Comparison of ENCODE assay signal across 8 mouse cellular contexts in the genomic region with DNA sequence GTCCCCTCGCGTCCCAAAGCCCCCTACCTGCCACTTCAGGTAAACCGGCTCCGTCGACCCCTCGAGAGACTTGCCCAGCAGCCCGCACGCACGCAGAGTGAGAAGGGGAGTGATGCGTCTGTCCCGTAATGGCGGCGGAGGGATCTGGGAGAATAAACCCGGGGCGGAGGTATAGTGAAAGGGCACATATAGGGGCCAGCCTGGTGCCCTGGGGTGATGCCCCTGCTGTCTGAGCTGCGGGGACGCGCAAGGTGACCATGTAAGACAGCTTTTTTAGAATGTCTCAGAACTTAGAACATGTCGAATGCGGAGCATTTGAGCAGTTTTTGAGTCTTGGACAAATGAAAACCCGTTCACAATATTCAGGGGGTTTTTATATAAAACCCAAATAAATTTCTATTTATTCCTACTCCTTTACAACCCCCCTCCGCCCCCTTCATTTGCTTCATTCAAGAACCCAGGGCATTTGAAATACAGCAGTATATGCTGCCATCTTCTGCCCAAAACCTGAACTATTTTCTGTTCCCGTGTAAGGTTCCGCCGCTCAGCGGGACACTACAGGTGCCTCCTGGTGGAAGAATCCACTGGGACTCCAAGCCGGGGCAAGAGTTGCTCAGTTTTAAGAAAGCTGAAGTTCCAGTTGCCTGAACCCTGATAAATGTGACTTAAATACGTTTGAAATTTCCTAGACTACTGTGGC. TPM values are rescaled to one million over a fixed set of nuclear protein-coding genes. Genes with fewer than 3 reads are reported as not detected.
DNase-seq lines count a peak whose midpoint lies in the region; ATAC-seq and TF ChIP-seq lines count a peak whose summit lies in the region.

A gene (minus strand): TSS at position 250 of the 700 bp plus-strand sequence.

- H3K27me3 ChIP-seq in heart, embryonic 14.5 days (ENCODE audit: control insufficient read depth, insufficient read depth, low read length), result no peaks in the 10 kb centered on the region
- no peaks in the 10 kb centered on the region for H3K27me3 ChIP-seq in kidney, postnatal 0 days (ENCODE audit: insufficient read depth, low read length)
- H3K27me3 ChIP-seq in liver, adult 2 months (ENCODE audit: control insufficient read depth, insufficient read depth, low read length), result no peaks in the 10 kb centered on the region
- H3K27me3 ChIP-seq in stomach, embryonic 15.5 days (replicated peaks), result peaks cover 4% of the 10 kb centered on the region; the same call in 1 of the 2 replicates

- 26% methylated on average over 28 of the region's 28 CpGs for WGBS in heart, embryonic 14.5 days
- WGBS in kidney, postnatal 0 days, result 40% methylated on average over 28 of the region's 28 CpGs
- 2% methylated on average over 28 of the region's 28 CpGs for WGBS in liver, adult 2 months
- 27% methylated on average over 28 of the region's 28 CpGs for WGBS in stomach, embryonic 15.5 days

- H3K4me1 ChIP-seq in bone marrow macrophage, adult 2 months (ENCODE audit: control insufficient read depth, insufficient read depth, low read length), result peaks cover 6% of the 10 kb centered on the region
- H3K4me1 ChIP-seq in heart, embryonic 14.5 days (ENCODE audit: control insufficient read depth in 2 of 2, insufficient read depth in 2 of 2, low read length in 2 of 2), result no peaks in the 10 kb centered on the region
- no peaks in the 10 kb centered on the region for H3K4me1 ChIP-seq in kidney, postnatal 0 days (replicated peaks; ENCODE audit: insufficient read depth, low read length)
- peaks cover 4% of the 10 kb centered on the region; the same call in 1 of the 2 replicates for H3K4me1 ChIP-seq in liver, adult 2 months (ENCODE audit: control insufficient read depth, insufficient read depth, low read length)
- peaks cover 3% of the 10 kb centered on the region; the same call in 1 of the 2 replicates for H3K4me1 ChIP-seq in stomach, embryonic 15.5 days

- H3K9me3 ChIP-seq in heart, embryonic 14.5 days (ENCODE audit: control insufficient read depth, low read length), result no peaks in the 10 kb centered on the region
- no peaks in the 10 kb centered on the region for H3K9me3 ChIP-seq in kidney, postnatal 0 days (replicated peaks; ENCODE audit: low read length)
- H3K9me3 ChIP-seq in stomach, embryonic 15.5 days, result no peaks in the 10 kb centered on the region

- H3K36me3 ChIP-seq in heart, embryonic 14.5 days (ENCODE audit: control insufficient read depth, insufficient read depth, low read length), result no peaks in the 10 kb centered on the region
- H3K36me3 ChIP-seq in kidney, postnatal 0 days (ENCODE audit: insufficient read depth, low read length), result no peaks in the 10 kb centered on the region
- H3K36me3 ChIP-seq in liver, adult 2 months (ENCODE audit: control insufficient read depth, insufficient read depth, low read length), result peaks cover 2% of the 10 kb centered on the region; the same call in 1 of the 2 replicates
- H3K36me3 ChIP-seq in stomach, embryonic 15.5 days, result no peaks in the 10 kb centered on the region

- peaks cover 9% of the 10 kb centered on the region for H3K79me2 ChIP-seq in liver, adult 2 months (ENCODE audit: control insufficient read depth, insufficient read depth, low read length)

- H3K4me3 ChIP-seq in bone marrow macrophage, adult 2 months (ENCODE audit: insufficient read depth, low read length), result peak within 1 kb of the TSS; percentile 56
- H3K4me3 ChIP-seq in heart, embryonic 14.5 days (ENCODE audit: control insufficient read depth in 1 of 2, insufficient read depth in 1 of 2, low read depth in 1 of 2, low read length in 2 of 2), result peak within 1 kb of the TSS; percentile 54 to 69
- H3K4me3 ChIP-seq in kidney, postnatal 0 days (replicated peaks; ENCODE audit: low read depth, low read length), result peak within 1 kb of the TSS; percentile 50
- peak within 1 kb of the TSS; percentile 92 for H3K4me3 ChIP-seq in liver, adult 2 months (ENCODE audit: insufficient read depth, low read depth, low read length)
- H3K4me3 ChIP-seq in stomach, embryonic 15.5 days (replicated peaks), result peak within 1 kb of the TSS; percentile 51

- DNase-seq in fibroblast of lung, adult 2 months (ENCODE audit: low read depth), result peak; percentile 29
- DNase-seq in kidney, postnatal 0 days (ENCODE audit: low spot score), result peak; percentile 66
- peak; percentile 71 for DNase-seq in liver, adult 2 months (ENCODE audit: extremely low read depth, low read depth, low spot score)

- ATAC-seq in CD4-positive, CD25-positive, alpha-beta regulatory T cell, adult 4 months, result peak; percentile 89
- ATAC-seq in heart, embryonic 14.5 days (ENCODE audit: insufficient number of reproducible peaks, insufficient read depth, low FRiP score, low read depth), result no peak
- no peak; the same call in 1 of the 2 replicates for ATAC-seq in kidney, postnatal 0 days (replicated peaks; ENCODE audit: low FRiP score, low read depth)
- peak; percentile 51; the same call in 1 of the 2 replicates for ATAC-seq in monocyte, adult 5-6 weeks (replicated peaks; ENCODE audit: insufficient number of reproducible peaks, low FRiP score, low TSS enrichment, poor library complexity, severe bottlenecking)
- no peak for ATAC-seq in stomach, embryonic 15.5 days (ENCODE audit: insufficient read depth, low FRiP score, low read depth)

- H3K27ac ChIP-seq in bone marrow macrophage, adult 2 months (ENCODE audit: insufficient read depth, low read depth, low read length), result 0 out of 2 replicates have a peak within 1 kb of the TSS, but pooled peaks have one; percentile 21
- peak within 1 kb of the TSS; percentile 19 to 80; a peak in 3 of 4 replicates for H3K27ac ChIP-seq in heart, embryonic 14.5 days (replicated peaks in 1 of 2; ENCODE audit: control insufficient read depth in 1 of 2, insufficient read depth in 1 of 2, low read depth in 2 of 2, low read length in 2 of 2)
- no peak within 1 kb of the TSS for H3K27ac ChIP-seq in kidney, postnatal 0 days
- peak within 1 kb of the TSS; percentile 92 for H3K27ac ChIP-seq in liver, adult 2 months (replicated peaks; ENCODE audit: insufficient read depth, low read depth, low read length)
- no peak within 1 kb of the TSS for H3K27ac ChIP-seq in stomach, embryonic 15.5 days

- H3K9ac ChIP-seq in heart, embryonic 14.5 days (ENCODE audit: low read length), result peak within 1 kb of the TSS; percentile 72
- no peak within 1 kb of the TSS for H3K9ac ChIP-seq in kidney, postnatal 0 days (ENCODE audit: low read depth, low read length)
- peak within 1 kb of the TSS; percentile 97 for H3K9ac ChIP-seq in liver, adult 2 months (ENCODE audit: low read depth, low read length)
- H3K9ac ChIP-seq in stomach, embryonic 15.5 days, result no peak within 1 kb of the TSS

- no peak for TF ChIP-seq POLR2A in bone marrow macrophage, adult 2 months (IDR thresholded peaks at IDR 0.05; ENCODE audit: borderline replicate concordance, low read depth, low read length)
- no peak for TF ChIP-seq POLR2A in liver, adult 2 months (IDR thresholded peaks at IDR 0.05; ENCODE audit: extremely low read depth, insufficient read depth, low read length)

- TF ChIP-seq CTCF in bone marrow macrophage, adult 2 months (IDR thresholded peaks at IDR 0.05; ENCODE audit: low read depth, low read length), result no peak
- peak; percentile 69 for TF ChIP-seq CTCF in kidney, postnatal 0 days (IDR thresholded peaks at IDR 0.05; ENCODE audit: low read depth)
- peak; percentile 75 for TF ChIP-seq CTCF in liver, adult 2 months (IDR thresholded peaks at IDR 0.05; ENCODE audit: low read depth, low read length)

- peak within 1 kb of the TSS; percentile 71 for H3K4me2 ChIP-seq in heart, embryonic 14.5 days (ENCODE audit: low read length)
- H3K4me2 ChIP-seq in kidney, postnatal 0 days (ENCODE audit: low read length), result peak within 1 kb of the TSS; percentile 68
- H3K4me2 ChIP-seq in stomach, embryonic 15.5 days, result peak within 1 kb of the TSS; percentile 80

RNA-seq across cellular contexts. Expression of the gene that starts here (rescaled TPM):
- 100 to 1,000 TPM; 366 to 590 TPM for polyA plus RNA-seq in CD4-positive, CD25-positive, alpha-beta regulatory T cell, adult 4 months (2017; shearing (Covaris generic))
- polyA plus RNA-seq in bone marrow macrophage, adult 2 months (2012; ENCODE audit: insufficient read depth, insufficient read length, missing spikeins), result 118 and 121 TPM in 2 replicates
- polyA plus RNA-seq in heart, embryonic 14.5 days (2014; fragmentation: Nextera tagmentation; extraction: Ambion mirVana), result 209 and 227 TPM in 2 replicates
- polyA plus RNA-seq in kidney, postnatal 0 days (2015; fragmentation: Nextera tagmentation; extraction: Ambion mirVana), result 88.0 and 99.3 TPM in 2 replicates
- 158 and 194 TPM in 2 replicates for total RNA-seq in liver, adult 2 months (2014; rRNA removed)
- polyA plus RNA-seq in liver, adult 2 months (2012; rRNA removed), result 56.1 and 103 TPM in 2 replicates
- 306 to 448 TPM (median 317 TPM) in 3 replicates for total RNA-seq in monocyte, adult 5-6 weeks (2017)
- 77.6 and 79.0 TPM in 2 replicates for polyA plus RNA-seq in stomach, embryonic 15.5 days (2015; fragmentation: Nextera tagmentation; extraction: Ambion mirVana)

Comparison
In these comparisons a context has a peak if more than half of its experiments do, and no peak if none do; other contexts are left out.
1. ATAC-seq: peak in CD4-positive, CD25-positive, alpha-beta regulatory T cell, adult 4 months (single experiment) and monocyte, adult 5-6 weeks (single experiment); none in heart, embryonic 14.5 days (single experiment), kidney, postnatal 0 days (single experiment) and stomach, embryonic 15.5 days (single experiment).
2. H3K27ac ChIP-seq: peak in bone marrow macrophage, adult 2 months (single experiment), heart, embryonic 14.5 days (2 of 2) and liver, adult 2 months (single experiment); none in kidney, postnatal 0 days (single experiment) and stomach, embryonic 15.5 days (single experiment).
3. H3K9ac ChIP-seq: peak in heart, embryonic 14.5 days (single experiment) and liver, adult 2 months (single experiment); none in kidney, postnatal 0 days (single experiment) and stomach, embryonic 15.5 days (single experiment).
4. Peak in every context shown above with its lines, with median percentiles within 50 percentile points of each other: H3K4me3 ChIP-seq, DNase-seq and H3K4me2 ChIP-seq.